In genomic region chr7:111516882-111517281, GRCm38 (mm10) we compare ENCODE assay signal across 17 mouse cellular contexts.
A peak's percentile ranks its signal among the peaks of the same experiment; 100 is the strongest.
DNase-seq lines count a peak whose midpoint lies in the region; ATAC-seq lines count a peak whose summit lies in the region.
"Had no signal": no experiment of that assay in that cellular context is flagged by ENCODE, and none has a peak within 500 bp of the region (broad histone marks: within the 10 kb centered on the region; RNA-seq: fewer than 3 reads in every experiment).

No protein-coding gene starts in this region.

- peak; percentile 83 for DNase-seq in heart, adult 11 months
- no peak for DNase-seq in heart, adult 18-20 months
- peak; percentile 56 for DNase-seq in Muller cell, postnatal 12 days (ENCODE audit: inconsistent ontology term)
- peak; percentile 10 to 21 for DNase-seq in cerebellum, adult 18-20 months
- DNase-seq in cerebellum, postnatal 25 days = peak; percentile 24 to 38
- no peak for DNase-seq in heart, adult 9 months (ENCODE audit: low spot score in 2 of 2)
- DNase-seq: adrenal gland, postnatal 25 days; forebrain, postnatal 0 days; heart, postnatal 4 days; kidney, adult 2 months; kidney, postnatal 36 days; liver; lung, adult 2 months; lung, postnatal 10 days; thymus, postnatal 4 days had no signal

- ATAC-seq in megakaryocyte progenitor cell, adult 5-6 weeks (replicated peaks; ENCODE audit: poor library complexity) = no peak
- ATAC-seq: forebrain, postnatal 0 days; intestine, embryonic 15.5 days had no signal

Comparison
In these comparisons a context has a peak if more than half of its experiments do, and no peak if none do; other contexts are left out.
1. DNase-seq: peak in heart, adult 11 months (single experiment), Muller cell, postnatal 12 days (single experiment), cerebellum, adult 18-20 months (2 of 2) and cerebellum, postnatal 25 days (2 of 2); none in heart, adult 18-20 months (0 of 2) and heart, adult 9 months (0 of 2).